Comparison of ENCODE assay signal across 8 mouse cellular contexts in the genomic region with DNA sequence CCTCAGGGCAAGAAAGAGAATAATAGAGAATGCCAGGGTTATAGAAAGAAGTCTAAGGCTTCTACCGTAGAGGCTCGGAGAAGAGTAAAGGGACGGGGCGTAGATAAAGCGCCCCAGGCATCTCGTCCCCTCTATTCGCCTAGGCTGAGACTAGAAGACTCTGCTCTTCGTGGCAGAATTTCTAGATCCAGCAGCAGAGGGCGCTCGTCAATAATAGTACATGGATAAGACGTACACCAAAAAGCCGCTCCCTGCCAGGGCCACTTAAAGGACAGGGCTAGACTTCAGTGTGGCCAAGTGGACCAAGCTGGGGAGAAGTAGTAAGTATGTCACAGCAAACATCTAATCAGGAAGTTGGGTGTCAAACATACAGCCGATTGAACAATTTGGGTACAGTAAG. TPM values are rescaled to one million over a fixed set of nuclear protein-coding genes. Genes with fewer than 3 reads are reported as not detected.
DNase-seq lines count a peak whose midpoint lies in the region; ATAC-seq and TF ChIP-seq lines count a peak whose summit lies in the region.

No protein-coding gene starts in this region.

- peak; percentile 83 for TF ChIP-seq CTCF in lung, postnatal 0 days (IDR thresholded peaks at IDR 0.05)

- peaks cover 6% of the 10 kb centered on the region; the same call in 1 of the 2 replicates for H3K4me1 ChIP-seq in lung, postnatal 0 days (ENCODE audit: insufficient read depth, low read depth, low read length)

- peak overlapping the region; percentile 75 for H3K9ac ChIP-seq in lung, postnatal 0 days (replicated peaks; ENCODE audit: low read depth)

- H3K4me3 ChIP-seq in lung, postnatal 0 days (ENCODE audit: low read depth, low read length), result peak overlapping the region; percentile 57

- H3K9me3 ChIP-seq in lung, postnatal 0 days (ENCODE audit: low read length), result no peaks in the 10 kb centered on the region

- TF ChIP-seq EP300 in lung, postnatal 0 days (IDR thresholded peaks at IDR 0.05), result 0 out of 2 replicates have a peak, but pooled peaks have one; percentile 27

- WGBS in lung, postnatal 0 days, result under 1% methylated on average over 13 of the region's 13 CpGs

- H3K27me3 ChIP-seq in lung, postnatal 0 days (replicated peaks; ENCODE audit: insufficient read depth, low read length), result no peaks in the 10 kb centered on the region

- H3K36me3 ChIP-seq in lung, postnatal 0 days (ENCODE audit: insufficient read depth, low read length), result peaks cover 10% of the 10 kb centered on the region; the same call in 1 of the 2 replicates

- peak overlapping the region; percentile 66 for H3K4me2 ChIP-seq in lung, postnatal 0 days (replicated peaks; ENCODE audit: low read depth, low read length)

- ATAC-seq in hematopoietic stem cell, adult 5-6 weeks (replicated peaks in 1 of 2; ENCODE audit: insufficient read depth in 1 of 2, low FRiP score in 2 of 2, low TSS enrichment in 1 of 2, low read depth in 1 of 2, poor library complexity in 2 of 2, severe bottlenecking in 2 of 2), result peak; percentile 43 to 63; a peak in 2 of 4 replicates
- ATAC-seq in lung, postnatal 0 days, result peak; percentile 83

- peak; percentile 73 for DNase-seq in Muller cell, postnatal 12 days (ENCODE audit: inconsistent ontology term)
- peak; percentile 83 for DNase-seq in cerebellum, adult 8-10 months
- peak; percentile 84 for DNase-seq in forelimb bud, embryonic 11.5 days (ENCODE audit: low read depth, low spot score)
- peak; percentile 74 to 86 for DNase-seq in layer of hippocampus, adult 8-10 months (ENCODE audit: low spot score in 2 of 2)
- DNase-seq in lung, postnatal 0 days (ENCODE audit: low spot score), result peak; percentile 97
- peak; percentile 81 for DNase-seq in ovary, postnatal 36 days (ENCODE audit: low spot score)
- peak; percentile 69 to 73 for DNase-seq in thymus, postnatal 36 days

- H3K27ac ChIP-seq in lung, postnatal 0 days (ENCODE audit: low read length), result peak overlapping the region; percentile 91

RNA-seq across cellular contexts. Expression of a gene that starts 0.8 kb away (rescaled TPM):
- total RNA-seq in hematopoietic stem cell, adult 5-6 weeks (2017), result 0.94 and 1.5 TPM in 2 replicates
- 10 to 100 TPM; 13.2 to 16.4 (median 13.6) TPM for total RNA-seq in layer of hippocampus, adult 8-10 months (2022)
- 157 and 160 TPM in 2 replicates for polyA plus RNA-seq in lung, postnatal 0 days (2015; fragmentation: Nextera tagmentation; extraction: Ambion mirVana)

RNA-seq across cellular contexts. Expression of a gene that starts 9.6 kb away (rescaled TPM):
- 6.1 and 9.9 TPM in 2 replicates for total RNA-seq in hematopoietic stem cell, adult 5-6 weeks (2017)
- total RNA-seq in layer of hippocampus, adult 8-10 months (2022), result 1 to 10 TPM; 3.5 to 5.0 (median 3.7) TPM
- polyA plus RNA-seq in lung, postnatal 0 days (2015; fragmentation: Nextera tagmentation; extraction: Ambion mirVana), result 6.2 and 6.5 TPM in 2 replicates

RNA-seq across cellular contexts. Expression of a gene that starts 10.3 kb away (rescaled TPM):
- 9.8 and 13.0 TPM in 2 replicates for total RNA-seq in hematopoietic stem cell, adult 5-6 weeks (2017)
- 10 to 100 TPM; 10.0 to 14.7 (median 11.9) TPM for total RNA-seq in layer of hippocampus, adult 8-10 months (2022)
- polyA plus RNA-seq in lung, postnatal 0 days (2015; fragmentation: Nextera tagmentation; extraction: Ambion mirVana), result 17.9 and 20.3 TPM in 2 replicates

RNA-seq across cellular contexts. Expression of a gene that starts 18.0 kb away (rescaled TPM):
- 0.50 TPM in 1 of 2 replicates, not detected in the other for total RNA-seq in hematopoietic stem cell, adult 5-6 weeks (2017)
- not detected for total RNA-seq in layer of hippocampus, adult 8-10 months (2022)
- 0.08 and 0.23 TPM in 2 replicates for polyA plus RNA-seq in lung, postnatal 0 days (2015; fragmentation: Nextera tagmentation; extraction: Ambion mirVana)

RNA-seq across cellular contexts. Expression of a gene that starts 41.3 kb away (rescaled TPM):
- total RNA-seq in hematopoietic stem cell, adult 5-6 weeks (2017), result 4.1 and 4.7 TPM in 2 replicates
- total RNA-seq in layer of hippocampus, adult 8-10 months (2022), result 10 to 100 TPM in 2 of 4 experiments, 1 to 10 TPM in 2; 2.5 to 18.9 (median 9.2) TPM
- polyA plus RNA-seq in lung, postnatal 0 days (2015; fragmentation: Nextera tagmentation; extraction: Ambion mirVana), result 26.6 and 27.8 TPM in 2 replicates

Comparison
In these comparisons a context has a peak if more than half of its experiments do, and no peak if none do; other contexts are left out.
1. Peak in every context shown above with its lines: DNase-seq, ATAC-seq, H3K4me3 ChIP-seq and H3K27ac ChIP-seq.